Mouse (Mus musculus) adrenal gland, postnatal 10 days (tissue): Measurements from ENCODE around the gene Pam. TPM values are rescaled to one million over a fixed set of nuclear protein-coding genes. Genes with fewer than 3 reads are reported as not detected.

Experiments
- DNase-seq: peaks from one replicate; pipeline ENCODE4 v3.0.0; 2021; ENCODE audit warnings: mixed read lengths
- total RNA-seq, 2 experiments: library from RNA; stranded (reverse); gene quantifications; 2 replicates each; pipeline ENCODE4 v1.2.3; 2021

Gene Pam
- total RNA-seq, 2 experiments from 2014 or later: 205 to 219 TPM

- DNase-seq: no peak
Observed at GRCm38 (mm10) chr1:97909561-97909960, 185.9 kb downstream of the Pam start.

GRCm38 (mm10) chr1:97908736-97909135, 186.7 kb downstream of the Pam start:
- DNase-seq: no peak

GRCm38 (mm10) chr1:97903912-97904460, 191.5 kb downstream of the Pam start:
- peak; percentile 39 for DNase-seq

GRCm38 (mm10) chr1:97902830-97903229, 192.6 kb downstream of the Pam start:
- DNase-seq: no peak

- DNase-seq: no peak
Observed at GRCm38 (mm10) chr1:97900559-97901153, 194.8 kb downstream of the Pam start.

- DNase-seq: no peak
Observed at GRCm38 (mm10) chr1:97887511-97887910, 207.9 kb downstream of the Pam start.

- no peak for DNase-seq
Observed at GRCm38 (mm10) chr1:97883498-97883897, 211.9 kb downstream of the Pam start.

GRCm38 (mm10) chr1:97877037-97877436, 218.4 kb downstream of the Pam start:
- DNase-seq: no peak

GRCm38 (mm10) chr1:97873490-97874054, 221.9 kb downstream of the Pam start:
- no peak for DNase-seq

GRCm38 (mm10) chr1:97872493-97872892, 223.0 kb downstream of the Pam start:
- DNase-seq: peak; percentile 7

- DNase-seq: no peak
Observed at GRCm38 (mm10) chr1:97872072-97872471, 223.4 kb downstream of the Pam start.

- peak; percentile 46 for DNase-seq
Observed at GRCm38 (mm10) chr1:97864135-97864534, 231.3 kb downstream of the Pam start.

GRCm38 (mm10) chr1:97863140-97863539, 232.3 kb downstream of the Pam start:
- no peak for DNase-seq

- DNase-seq: no peak
Observed at GRCm38 (mm10) chr1:97862734-97863133, 232.7 kb downstream of the Pam start.

- no peak for DNase-seq
Observed at GRCm38 (mm10) chr1:97854256-97854655, 241.2 kb downstream of the Pam start.

GRCm38 (mm10) chr1:97851601-97852175, 243.8 kb downstream of the Pam start:
- DNase-seq: no peak

GRCm38 (mm10) chr1:97848601-97849241, 246.7 kb downstream of the Pam start:
- no peak for DNase-seq

- no peak for DNase-seq
Observed at GRCm38 (mm10) chr1:97843220-97843992, 252.0 kb downstream of the Pam start.

- DNase-seq: no peak
Observed at GRCm38 (mm10) chr1:97834354-97834822, 261.1 kb downstream of the Pam start.

GRCm38 (mm10) chr1:97833466-97834353, 261.7 kb downstream of the Pam start:
- DNase-seq: peak; percentile 15

- no peak for DNase-seq
Observed at GRCm38 (mm10) chr1:97828087-97828486, 267.4 kb downstream of the Pam start.
